Mouse (Mus musculus) forelimb bud, embryonic 11.5 days (tissue): ENCODE measurements around the gene Gnaz.
"Not testable (repeated sequence)": the region's sequence is repeated elsewhere in the genome, so short reads cannot be mapped to it uniquely, and the experiment has no call there.

ENCODE experiments used
- DNase-seq: peaks from one replicate; pipeline ENCODE4 v3.0.0-alpha.2; 2012; ENCODE audit warnings: low read depth, low spot score

Gene Gnaz

DNA sequence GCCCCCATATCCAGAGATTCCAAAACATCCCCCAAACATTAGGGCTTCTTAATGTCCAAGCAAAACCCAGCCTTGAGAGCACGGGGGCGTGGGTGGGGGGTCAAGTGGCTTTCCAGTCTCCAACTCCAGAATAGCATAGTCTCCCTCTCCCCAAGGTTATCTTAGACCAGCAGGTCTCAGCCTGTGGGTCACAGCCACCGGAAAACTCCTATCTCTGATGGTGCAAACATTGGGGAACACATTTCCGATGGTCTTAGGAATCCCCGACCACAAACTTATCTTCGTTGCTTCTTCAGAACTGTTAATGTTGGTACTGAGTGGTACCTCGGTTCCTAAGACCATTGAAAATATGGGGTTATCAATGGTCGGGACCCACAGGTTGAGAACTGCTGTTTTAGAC, 61.8 kb downstream of the Gnaz start:
- no peak for DNase-seq

GRCm38 (mm10) chr10:75029677-75030076, 62.7 kb downstream of the Gnaz start:
- no peak for DNase-seq

DNA sequence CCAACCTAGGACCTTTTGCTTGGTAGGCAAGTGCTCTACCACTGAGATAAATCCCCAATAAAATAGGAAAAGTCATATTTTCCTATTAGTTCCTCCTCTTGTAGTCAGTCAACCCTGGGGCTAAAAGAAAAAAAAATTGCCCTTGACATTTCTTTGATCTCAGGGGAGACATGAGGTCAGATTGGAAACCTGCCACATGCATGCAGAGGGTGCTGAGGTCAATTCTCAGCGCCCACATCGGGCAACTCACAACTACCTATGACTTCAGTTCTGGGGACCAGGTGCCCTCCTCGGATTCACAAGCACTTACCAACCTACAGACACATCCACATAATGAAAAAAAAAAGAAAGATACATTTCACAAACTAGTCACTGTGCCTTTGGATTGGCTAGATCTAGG, 63.3 kb downstream of the Gnaz start:
- no peak for DNase-seq

DNA sequence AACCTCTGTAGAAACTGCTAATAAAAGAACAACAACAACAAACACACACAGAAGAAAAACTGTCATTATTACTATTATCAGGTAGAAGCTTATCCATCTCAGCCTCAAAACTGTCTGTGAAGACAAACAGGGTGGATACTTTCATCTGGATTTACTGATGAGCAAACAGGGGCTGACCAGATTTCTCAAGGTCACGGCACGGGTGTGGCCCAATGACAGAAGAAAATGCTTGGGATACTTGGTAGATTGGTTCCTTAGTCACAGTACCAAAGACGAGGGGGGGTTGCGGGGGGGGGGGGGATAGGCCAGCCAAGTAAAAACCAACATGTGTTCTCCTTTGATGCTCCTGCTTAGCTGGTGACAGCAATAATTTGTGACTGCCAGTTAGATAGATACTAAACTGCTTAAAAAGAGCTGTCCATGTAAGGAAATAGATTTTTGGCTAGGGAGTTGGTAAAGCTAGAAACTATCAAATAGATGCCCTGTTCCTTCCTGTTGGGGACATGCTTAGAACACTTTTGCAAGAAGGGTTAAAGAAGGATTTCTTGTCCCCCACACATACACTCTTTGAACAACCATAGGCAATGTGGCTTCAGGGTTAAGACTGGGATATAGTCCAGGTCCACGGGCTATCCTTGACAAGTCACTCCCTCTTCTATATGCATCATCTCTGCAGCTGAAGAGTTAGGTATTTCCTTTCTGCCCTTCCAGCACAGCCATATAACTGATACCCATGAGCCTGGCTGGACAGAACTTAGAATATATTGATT, 64.6 kb downstream of the Gnaz start:
- DNase-seq = no peak

DNA sequence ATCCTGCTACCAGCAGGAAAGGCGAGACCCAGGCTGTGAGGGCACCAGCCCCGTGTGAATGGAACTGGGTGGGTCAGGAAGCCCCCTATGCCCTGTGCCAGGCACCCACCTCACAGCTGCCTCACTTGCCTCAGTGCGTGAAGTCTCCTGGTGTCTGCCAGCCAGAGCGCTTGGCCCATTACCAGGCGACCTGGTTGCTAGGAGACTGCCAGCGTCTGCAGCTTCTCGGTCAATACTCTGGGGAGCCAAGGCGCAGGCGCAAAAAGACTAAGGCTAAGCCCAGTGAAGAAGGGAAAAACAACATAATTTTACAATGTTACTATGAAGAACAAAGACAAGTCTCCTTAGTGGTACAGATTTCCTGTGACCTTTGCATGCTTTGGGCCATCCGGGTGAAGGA, 65.4 kb downstream of the Gnaz start, which contains the start of gene Rsph14:
TSS of gene Rsph14 (minus strand) at position 192 of the 400 bp plus-strand sequence.
- peak; percentile 31 for DNase-seq

GRCm38 (mm10) chr10:75036883-75037379, 70.0 kb downstream of the Gnaz start, which contains the start of gene Rab36:
Gene Rab36, plus strand, starts transcription at chr10:75037058.
- peak; percentile 98 for DNase-seq

GRCm38 (mm10) chr10:75042060-75042459, 75.1 kb downstream of the Gnaz start:
- DNase-seq = not testable (repeated sequence)

DNA sequence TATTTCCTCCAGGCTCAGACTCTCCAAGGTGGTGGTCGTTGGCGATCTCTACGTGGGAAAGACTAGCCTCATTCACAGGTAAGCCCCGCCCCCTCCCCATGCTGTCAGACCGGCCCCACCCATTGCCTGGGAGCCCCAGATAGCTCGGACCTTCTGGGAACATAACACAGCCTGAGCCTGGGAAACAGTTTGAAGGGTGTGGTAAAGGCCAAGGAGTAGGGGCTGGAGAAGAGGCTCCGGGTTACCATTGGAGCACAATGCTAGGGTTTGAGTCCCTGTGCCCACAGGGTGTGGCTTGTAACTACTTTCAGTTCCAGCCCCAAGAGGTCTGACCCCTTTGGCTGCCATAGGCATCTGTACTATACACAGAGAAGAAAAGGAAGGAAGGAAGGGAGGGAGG, 77.5 kb downstream of the Gnaz start:
- no peak for DNase-seq

DNA sequence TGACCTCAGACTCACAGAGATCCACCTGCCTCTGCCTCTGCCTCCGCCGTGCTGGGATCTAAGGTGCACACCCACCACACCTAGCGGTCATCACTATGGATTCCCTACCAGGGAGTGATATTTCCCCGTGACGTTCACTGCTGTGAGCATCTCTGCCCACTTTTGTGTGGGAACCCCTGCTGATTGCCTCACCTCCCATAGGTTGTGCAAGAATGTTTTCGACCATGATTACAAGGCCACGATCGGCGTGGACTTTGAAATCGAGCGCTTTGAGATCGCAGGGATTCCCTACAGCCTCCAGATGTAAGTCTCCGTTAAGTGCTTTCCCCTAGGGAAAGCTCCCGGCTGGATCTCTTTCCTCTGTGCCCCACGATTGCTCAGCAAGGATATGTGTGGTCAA, 78.9 kb downstream of the Gnaz start:
- DNase-seq = no peak

- DNase-seq = no peak
Measured at GRCm38 (mm10) chr10:75048711-75049110, 81.7 kb downstream of the Gnaz start.

GRCm38 (mm10) chr10:75051364-75052074, 84.5 kb downstream of the Gnaz start:
- no peak for DNase-seq

GRCm38 (mm10) chr10:75052902-75053301, 85.9 kb downstream of the Gnaz start:
- DNase-seq = no peak

DNA sequence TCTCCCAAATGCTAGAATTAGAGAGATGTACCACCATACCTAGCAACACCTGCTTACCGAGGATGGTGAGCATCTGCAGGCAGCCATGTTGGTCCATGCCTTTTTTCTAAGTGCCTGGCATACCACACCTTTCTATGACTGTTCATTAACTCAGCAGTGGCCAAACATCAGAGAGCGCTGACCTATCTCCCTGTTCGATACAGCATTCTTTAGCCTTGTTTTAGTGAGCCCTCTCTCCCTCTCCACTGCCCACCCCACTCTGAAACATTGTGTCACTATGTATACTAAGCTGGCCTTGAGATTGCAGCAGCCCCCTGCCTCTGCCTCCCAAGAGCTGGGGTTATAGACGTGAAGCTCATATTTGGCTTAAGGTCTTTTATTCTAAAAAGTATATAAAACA, 86.7 kb downstream of the Gnaz start:
- DNase-seq = no peak

- DNase-seq = no peak
Measured at GRCm38 (mm10) chr10:75054125-75054524, 87.1 kb downstream of the Gnaz start.

- DNase-seq = no peak
Measured at GRCm38 (mm10) chr10:75055672-75056071, 88.7 kb downstream of the Gnaz start.

GRCm38 (mm10) chr10:75056255-75056654, 89.3 kb downstream of the Gnaz start:
- DNase-seq = no peak

- no peak for DNase-seq
Measured at GRCm38 (mm10) chr10:75058336-75058735, 91.4 kb downstream of the Gnaz start.

DNA sequence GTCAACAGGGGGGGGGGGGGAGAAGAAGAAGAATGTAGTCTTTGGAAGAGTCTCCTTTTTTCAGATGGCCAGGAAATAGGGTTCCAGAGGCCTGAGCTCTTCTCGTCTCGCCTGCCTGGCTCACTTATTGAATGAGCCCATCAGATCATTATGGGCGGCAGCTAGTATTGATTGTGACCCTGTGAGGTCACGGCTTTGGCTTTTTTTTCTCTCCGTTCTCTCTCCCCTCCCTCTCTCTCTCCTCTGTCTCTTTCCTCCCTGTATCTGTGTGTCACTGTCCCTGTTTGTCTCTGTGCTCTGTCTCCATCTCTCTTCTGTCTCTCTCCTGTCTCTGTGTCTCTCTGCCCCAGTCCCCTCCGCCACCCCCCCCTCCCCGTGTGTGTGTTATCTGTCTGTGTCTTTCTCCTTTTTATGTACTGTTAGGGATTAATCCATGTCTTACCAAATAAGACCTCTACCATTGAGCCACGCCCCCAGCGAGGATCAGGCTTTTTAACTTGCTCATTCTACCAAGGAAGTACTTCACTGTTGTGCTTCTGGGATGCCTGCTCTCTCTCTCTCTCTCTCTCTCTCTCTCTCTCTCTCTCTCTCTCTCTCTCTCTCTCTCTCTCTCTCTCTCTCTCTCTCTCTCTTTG, 91.9 kb downstream of the Gnaz start:
- no peak for DNase-seq

GRCm38 (mm10) chr10:75059396-75059795, 92.4 kb downstream of the Gnaz start:
- peak; percentile 76 for DNase-seq

DNA sequence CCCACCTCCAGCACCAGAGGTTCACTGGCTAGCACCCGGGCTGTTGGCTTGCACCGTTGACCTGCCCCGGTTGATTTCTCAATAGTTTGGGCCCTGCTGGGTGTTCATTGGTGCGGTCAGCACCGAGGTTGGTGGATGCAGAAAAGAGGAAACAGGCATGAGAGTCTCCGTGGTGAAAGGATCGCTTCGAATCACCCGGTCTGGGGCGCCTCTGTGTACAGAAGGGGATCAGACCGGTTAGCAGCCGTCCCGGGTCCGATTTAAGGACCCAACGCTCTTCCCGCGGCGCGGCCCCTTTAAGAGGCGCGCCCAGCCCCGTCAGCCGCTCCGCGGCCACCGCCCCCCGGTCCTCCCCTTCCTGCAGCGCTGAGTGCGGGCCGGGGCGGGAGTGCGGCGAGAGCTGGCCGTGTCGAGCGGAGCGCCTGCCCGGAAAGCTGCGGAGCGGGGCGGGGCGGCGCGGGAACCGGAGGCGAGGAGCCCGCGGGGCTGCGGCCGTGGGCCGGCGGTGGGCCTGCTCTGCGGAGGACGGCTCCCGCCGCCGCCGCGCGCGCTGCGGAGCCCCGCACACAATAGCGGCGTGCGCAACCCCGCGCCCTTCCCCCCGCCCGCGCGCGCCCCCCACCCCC, 93.4 kb downstream of the Gnaz start, which contains the start of gene Bcr:
TSS of gene Bcr (plus strand) at position 376 of the 626 bp plus-strand sequence.
- DNase-seq = peak; percentile 67

DNA sequence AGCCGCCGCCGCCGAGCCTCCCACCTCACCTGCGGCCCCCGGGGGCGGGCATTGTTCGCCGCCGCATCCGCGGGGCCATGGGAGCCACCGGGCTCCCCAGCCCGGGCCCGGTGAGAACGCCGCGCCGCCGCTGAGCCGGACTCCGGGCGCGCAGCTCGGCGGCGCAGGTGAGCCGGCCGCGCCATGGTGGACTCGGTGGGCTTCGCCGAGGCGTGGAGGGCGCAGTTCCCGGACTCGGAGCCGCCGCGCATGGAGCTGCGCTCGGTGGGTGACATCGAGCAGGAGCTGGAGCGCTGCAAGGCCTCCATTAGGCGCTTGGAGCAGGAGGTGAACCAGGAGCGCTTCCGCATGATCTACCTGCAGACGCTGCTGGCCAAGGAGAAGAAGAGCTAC, 93.9 kb downstream of the Gnaz start:
- DNase-seq = no peak
